Mouse (Mus musculus) retina, postnatal 1 day (tissue): Measurements from ENCODE around the gene Mogs.

ENCODE experiments used
- DNase-seq: peaks from one replicate; pipeline ENCODE4 v3.0.0-alpha.2; 2012

The Mogs gene

DNA sequence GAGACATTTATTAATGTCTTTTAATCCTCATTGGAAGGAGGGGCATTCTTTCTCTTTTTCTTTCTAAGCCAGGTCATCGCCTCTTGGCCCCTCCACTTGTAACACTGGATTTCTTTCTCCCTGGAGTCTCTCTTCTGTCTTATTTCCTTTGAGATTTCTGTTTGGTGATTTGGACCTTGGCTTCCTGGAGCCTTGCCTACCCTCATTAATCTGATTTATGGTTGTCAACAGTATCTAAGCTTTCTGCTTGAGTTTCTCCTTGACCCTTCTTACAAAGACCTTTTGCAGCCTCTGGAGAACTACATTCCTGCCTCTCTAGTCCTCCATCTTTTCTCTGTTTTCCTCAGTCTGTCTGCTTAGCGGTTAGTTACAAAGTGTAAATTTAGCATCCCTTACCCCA is 16.9 kb upstream of the Mogs start:
- DNase-seq, result no peak

DNA sequence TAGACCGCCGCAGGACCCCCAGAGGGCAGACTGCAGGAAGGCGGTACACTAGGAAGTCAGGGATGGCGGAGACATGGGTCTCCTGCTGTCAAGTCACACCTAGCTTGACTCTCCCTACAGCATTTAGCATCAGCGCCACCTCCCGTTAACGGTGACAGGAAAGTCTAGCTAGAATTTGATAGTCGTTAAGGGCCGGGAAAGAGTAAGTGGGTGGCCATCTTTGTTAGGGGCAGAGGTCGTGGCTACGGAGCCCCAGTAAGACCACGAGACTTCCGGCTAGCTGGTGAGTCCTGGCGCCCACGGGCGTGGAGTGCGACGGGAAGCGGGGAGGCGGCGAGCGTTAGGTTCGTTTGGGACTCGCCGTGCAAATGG is 14.0 kb upstream of the Mogs start, which contains the start of the genes Ccdc142 and Gm42688:
TSS of gene Ccdc142 (plus strand) at position 286 of the 372 bp plus-strand sequence.
TSS of gene Gm42688 (plus strand) at position 302 of the 372 bp plus-strand sequence.
- DNase-seq, result peak; percentile 95

- peak; percentile 74 for DNase-seq
Observed at GRCm38 (mm10) chr6:83101688-83102556, 13.4 kb upstream of the Mogs start.

GRCm38 (mm10) chr6:83103130-83103650 is 12.1 kb upstream of the Mogs start:
- no peak for DNase-seq

GRCm38 (mm10) chr6:83104158-83104557 is 11.1 kb upstream of the Mogs start:
- DNase-seq, result no peak

- DNase-seq, result peak; percentile 86
Observed at GRCm38 (mm10) chr6:83107566-83108400, 7.5 kb upstream of the Mogs start.

DNA sequence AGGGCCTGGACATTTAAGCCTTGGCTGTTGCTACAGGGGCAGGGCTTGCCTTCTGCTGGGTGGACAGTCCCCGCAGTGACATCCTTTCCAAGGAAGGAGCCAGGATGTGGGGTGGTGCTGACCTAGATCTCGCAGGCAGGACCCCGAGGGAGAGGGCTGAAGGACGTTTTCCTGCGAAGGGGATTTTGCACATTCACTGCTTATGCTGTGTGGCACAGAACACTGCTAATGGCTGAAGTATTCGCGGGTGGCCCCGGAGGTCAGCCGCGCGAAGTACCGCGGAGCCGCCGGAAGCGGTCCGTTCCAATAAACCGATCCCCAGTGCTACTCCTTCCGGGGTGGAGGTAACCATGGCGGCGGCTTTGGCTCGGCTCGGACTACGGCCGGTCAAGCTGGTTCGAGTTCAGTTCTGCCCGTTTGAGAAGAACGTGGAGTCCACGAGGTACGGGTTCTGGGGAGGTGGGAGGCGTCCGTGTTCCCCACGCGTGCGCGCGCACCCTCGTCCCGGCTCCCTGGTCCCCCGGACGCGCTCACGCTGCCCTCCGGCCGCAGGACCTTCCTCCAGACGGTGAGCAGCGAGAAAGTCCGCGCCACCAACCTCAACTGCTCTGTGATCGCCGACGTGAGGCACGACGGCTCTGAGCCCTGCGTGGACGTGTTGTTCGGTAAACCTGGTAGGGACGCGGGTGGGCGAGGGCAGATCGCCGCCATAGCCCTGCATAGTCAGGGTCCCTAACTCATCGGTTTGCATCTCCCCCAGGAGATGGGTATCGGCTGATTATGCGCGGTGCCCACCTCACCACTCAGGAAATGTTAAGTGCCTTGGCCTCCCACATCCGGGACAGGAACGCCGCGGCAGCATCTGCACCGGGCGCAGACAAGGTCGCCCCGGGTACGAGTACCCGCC is 6.3 kb upstream of the Mogs start, which contains the start of gene Mrpl53:
TSS of gene Mrpl53 (plus strand) at position 279 of the 907 bp plus-strand sequence.
- peak; percentile 91 for DNase-seq

- no peak for DNase-seq
Observed at GRCm38 (mm10) chr6:83111510-83112136, 3.7 kb upstream of the Mogs start.

DNA sequence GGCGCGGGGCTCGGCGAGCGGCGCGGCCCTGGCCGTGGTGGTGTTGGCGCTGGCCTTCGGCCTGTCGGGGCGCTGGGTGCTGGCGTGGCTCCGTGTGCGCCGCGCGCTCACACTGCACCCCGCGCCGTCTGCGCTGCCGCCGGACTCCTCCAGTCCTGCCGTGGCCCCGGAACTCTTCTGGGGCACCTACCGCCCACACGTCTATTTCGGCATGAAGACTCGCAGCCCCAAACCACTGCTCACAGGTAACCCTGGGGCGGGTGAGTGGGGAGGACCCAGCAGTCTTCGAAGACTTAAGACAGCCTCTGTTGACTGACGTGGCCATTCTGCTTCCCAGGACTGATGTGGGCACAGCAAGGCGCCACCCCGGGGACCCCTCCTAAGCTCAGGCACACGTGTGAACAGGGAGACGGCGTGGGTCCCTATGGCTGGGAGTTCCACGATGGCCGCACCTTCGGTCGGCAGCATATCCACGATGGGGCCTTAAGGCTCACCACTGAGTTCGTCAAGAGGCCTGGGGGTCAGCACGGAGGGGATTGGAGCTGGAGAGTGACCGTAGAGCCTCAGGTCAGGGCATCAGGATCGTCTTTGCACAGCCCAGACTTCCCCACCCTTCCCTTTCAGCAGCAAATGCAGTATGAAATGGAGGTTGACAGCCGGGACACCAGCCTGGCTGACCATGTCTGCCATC is 531 bp downstream of the Mogs start:
- DNase-seq, result no peak

DNA sequence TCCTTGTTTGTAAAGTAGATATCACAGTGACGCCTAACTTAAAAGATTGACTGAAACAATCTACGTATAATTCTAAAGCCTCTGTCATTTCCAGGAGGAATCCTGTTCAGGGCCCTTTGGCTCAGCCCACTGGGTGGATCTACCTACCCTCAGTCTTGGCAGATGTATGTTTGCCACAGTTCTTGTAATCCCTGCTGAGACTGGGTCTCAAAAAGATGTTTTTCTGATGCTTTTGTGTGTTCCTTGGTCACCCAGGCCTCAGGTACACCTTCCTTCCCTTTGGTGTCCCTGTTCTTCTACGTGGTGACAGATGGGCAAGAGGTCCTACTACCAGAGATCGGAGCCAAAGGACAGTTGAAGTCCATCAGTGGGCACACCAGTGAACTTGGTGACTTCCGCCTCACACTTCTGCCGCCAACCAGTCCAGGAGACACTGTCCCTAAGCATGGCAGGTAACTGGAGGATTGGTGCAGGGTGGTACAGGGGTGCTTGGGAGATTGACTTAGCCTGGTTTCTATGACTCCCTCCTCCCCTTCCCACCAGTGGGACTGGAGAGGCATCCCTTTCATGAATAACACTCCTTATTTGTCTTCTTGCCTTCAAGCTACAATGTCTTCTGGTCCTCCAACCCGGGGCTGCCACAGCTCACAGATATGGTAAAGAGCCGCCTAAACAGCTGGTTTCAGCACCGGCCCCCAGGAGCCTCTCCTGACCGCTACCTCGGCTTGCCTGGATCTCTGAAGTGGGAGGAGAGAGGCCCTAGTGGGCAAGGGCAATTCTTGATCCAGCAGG is 1.3 kb downstream of the Mogs start:
- no peak for DNase-seq

GRCm38 (mm10) chr6:83117165-83117438 is 1.8 kb downstream of the Mogs start:
- no peak for DNase-seq

- DNase-seq, result no peak
Observed at GRCm38 (mm10) chr6:83117616-83118015, 2.3 kb downstream of the Mogs start.

DNA sequence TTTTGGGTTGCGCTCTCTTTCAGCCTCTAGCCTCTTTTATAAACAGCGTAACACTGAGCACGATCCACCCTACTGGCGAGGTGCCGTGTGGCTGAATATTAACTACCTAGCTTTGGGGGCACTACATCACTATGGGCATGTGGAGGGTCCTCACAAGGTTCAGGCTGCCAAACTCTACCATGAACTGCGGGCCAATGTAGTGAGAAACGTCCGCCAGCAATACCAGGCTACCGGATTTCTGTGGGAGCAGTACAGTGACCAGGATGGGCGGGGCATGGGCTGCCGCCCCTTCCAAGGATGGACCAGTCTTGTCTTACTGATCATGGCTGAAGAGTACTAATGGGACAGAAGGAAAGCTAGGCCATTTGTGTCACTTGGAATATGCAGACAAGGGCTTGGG is 3.1 kb downstream of the Mogs start:
- no peak for DNase-seq

DNA sequence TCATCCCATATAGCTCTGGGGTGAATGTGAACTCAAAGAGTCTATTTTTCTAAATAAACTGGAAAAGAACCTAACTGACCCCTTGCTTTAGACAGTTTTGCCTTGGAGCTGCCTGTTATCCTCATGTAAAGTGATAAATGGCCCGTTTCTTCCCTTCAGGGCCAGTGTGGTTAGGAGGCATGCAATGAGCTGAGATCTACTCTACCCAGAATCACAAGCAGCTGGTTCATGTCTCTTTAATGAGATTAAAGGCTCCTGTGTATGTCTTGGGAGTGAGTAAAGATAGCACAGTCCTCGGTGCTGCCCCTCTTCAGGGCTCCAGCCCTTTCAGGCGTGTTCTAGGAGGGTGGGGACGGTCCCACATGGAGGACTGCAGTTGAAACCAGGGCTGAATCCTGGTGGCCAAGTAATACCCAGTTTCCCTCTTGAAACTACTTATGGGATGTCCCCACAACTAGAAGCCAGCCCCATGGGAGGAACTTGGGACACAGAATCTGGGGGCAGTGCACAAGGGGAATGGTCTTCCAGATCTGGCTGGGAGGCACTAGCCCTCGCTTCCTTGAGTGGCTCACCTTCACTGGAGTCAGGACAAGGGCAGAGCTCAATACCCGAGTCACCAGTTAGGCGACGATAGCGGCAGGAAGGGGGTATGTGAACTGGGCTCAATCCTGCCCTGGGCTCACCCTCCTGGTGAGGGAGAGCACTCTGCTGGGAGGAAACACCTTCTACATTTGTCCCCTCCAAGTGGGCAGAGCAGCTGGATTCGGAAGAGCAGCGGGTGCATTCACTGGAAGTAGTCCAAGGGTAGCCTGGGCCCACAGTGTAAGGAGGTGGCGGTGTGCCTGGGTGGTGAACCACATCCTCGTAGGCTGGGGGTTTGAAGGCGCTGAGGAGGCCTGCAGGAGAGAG is 3.8 kb downstream of the Mogs start:
- no peak for DNase-seq

- no peak for DNase-seq
Observed at GRCm38 (mm10) chr6:83119734-83120051, 4.4 kb downstream of the Mogs start.

DNA sequence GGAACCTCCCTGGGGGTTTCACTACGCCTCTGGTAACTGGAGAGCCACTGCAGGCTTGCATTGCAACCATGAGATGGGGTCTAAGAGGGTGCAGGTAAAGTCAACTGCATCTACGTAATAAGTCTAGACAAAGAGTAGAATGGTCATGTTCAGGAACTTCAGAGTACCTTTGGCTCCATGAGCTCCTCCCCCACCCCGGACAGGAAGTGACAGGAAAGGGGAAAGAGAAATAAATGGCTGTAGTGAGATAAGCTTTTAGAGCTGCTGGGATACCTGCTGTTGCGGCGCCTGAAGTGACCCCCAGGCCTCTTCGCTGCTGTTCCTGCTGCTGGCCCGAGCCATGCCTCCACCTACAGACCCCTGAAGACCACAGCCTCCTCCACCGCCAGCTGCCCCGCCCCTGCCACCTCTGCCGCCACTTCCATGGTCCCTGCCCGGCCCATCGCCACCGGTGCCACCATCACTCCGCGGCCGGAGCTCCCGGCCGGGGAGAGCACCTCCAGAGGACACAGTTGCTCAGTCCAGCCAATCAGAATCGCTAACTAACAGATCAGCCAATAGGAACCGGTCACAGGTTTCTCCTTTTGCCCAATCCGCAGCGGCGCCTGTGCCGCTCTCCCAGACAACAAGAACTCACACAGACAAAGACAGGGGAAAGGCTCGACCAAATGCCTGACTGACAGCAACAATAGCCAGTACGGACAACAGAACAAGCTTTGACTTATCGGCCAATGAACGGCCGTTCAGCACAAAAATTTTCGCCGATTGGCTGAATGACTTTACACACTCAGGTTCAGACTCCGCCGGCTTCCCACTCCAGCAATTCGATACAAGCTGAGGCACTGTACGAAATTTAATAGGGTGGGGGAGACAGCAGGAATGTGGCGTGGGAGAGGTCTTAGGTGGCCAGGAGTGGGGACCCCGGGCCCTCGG is 5.9 kb downstream of the Mogs start, which contains the start of gene Wbp1:
TSS of gene Wbp1 (minus strand) at position 630 of the 933 bp plus-strand sequence.
- peak; percentile 100 for DNase-seq

DNA sequence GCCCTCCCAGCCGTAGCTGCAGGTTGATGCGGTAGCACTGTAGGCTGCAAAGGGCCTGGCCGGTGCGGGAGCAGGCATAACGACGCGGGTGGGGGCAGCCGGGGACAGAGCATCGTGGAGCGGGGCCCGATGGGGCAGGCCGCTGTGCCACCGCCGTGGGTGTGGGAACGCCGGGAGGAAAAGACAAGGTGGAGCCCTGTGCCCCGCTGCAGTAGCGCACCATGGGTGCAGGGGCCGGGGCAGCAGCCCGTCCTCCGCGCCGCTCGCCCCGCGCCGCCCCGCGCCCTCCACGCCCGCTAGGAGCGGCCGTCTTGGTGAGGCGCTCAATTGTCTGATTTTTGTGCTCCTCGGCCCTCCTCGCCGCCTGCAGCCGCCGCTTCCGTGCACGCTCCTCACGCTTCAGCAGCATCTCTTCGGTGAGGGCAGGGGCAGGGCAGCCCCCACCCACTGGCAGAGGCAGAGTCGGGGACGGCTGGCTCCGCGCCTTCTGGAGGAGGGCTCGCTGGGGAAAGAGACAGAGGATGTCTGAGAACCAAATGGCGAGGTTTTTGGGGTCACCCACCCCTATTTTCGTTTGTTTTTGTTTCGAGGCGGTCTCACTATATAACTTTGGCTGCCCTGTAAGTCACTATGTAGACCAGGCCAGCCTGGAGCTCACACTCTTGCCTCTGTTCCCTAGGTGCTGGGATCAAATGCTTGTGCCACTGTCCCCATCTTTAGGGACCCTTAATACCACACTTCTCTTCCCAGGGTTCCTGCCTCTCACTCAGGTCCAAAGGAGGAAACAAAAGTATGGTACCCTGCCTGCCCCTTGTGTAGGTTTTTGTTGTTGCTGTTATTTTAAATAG is 6.8 kb downstream of the Mogs start:
- DNase-seq, result no peak
